Mouse (Mus musculus) hindbrain, embryonic 10.5 days (tissue): Measurements from ENCODE around the gene Cks2. TPM values are rescaled to one million over a fixed set of nuclear protein-coding genes. Genes with fewer than 3 reads are reported as not detected.
"Not testable (repeated sequence)": the region's sequence is repeated elsewhere in the genome, so short reads cannot be mapped to it uniquely, and the experiment has no call there.

Experiments
- DNase-seq: peaks from one replicate; pipeline ENCODE4 v3.0.0-alpha.2; 2017; ENCODE audit warnings: low spot score
- H3K27ac ChIP-seq: fragments of 300-500 bp; sonication (generic); 2 replicates; pipeline ENCODE4 v1.5.1; 2016; ENCODE audit warnings: mild to moderate bottlenecking, moderate library complexity
- H3K27me3 ChIP-seq: fragments of 300-500 bp; sonication (generic); 2 replicates; pipeline ENCODE4 v1.6.1; 2016; ENCODE audit warnings: mild to moderate bottlenecking; ENCODE audit not compliant: poor library complexity, insufficient read depth, severe bottlenecking
- H3K36me3 ChIP-seq: fragments of 300-500 bp; sonication (generic); 2 replicates; pipeline ENCODE4 v1.6.1; 2016; ENCODE audit warnings: mild to moderate bottlenecking, moderate library complexity
- H3K4me1 ChIP-seq: fragments of 300-500 bp; sonication (generic); replicated peaks from 2 replicates; pipeline ENCODE4 v1.6.1; 2016; ENCODE audit warnings: mild to moderate bottlenecking
- H3K4me3 ChIP-seq: fragments of 300-500 bp; sonication (generic); 2 replicates; pipeline ENCODE4 v1.5.1; 2016; ENCODE audit warnings: mild to moderate bottlenecking, moderate library complexity
- H3K9me3 ChIP-seq: fragments of 300-500 bp; sonication (generic); 2 replicates; pipeline ENCODE4 v1.6.1; 2016; ENCODE audit warnings: mild to moderate bottlenecking, moderate library complexity
- WGBS: fragments of 180-500 bp; shearing (Covaris S2); methylation state at CpG from one replicate; pipeline ENCODE4 v1.1.7; 2016; 5-methylcytosine and 5-hydroxymethylcytosine counted together
- polyA plus RNA-seq: library from polyadenylated mRNA; unstranded; fragments of >200 nt; fragmentation: Nextera tagmentation; extraction: Ambion mirVana; gene quantifications from 2 replicates; pipeline ENCODE4 v1.2.1, GENCODE M21; 2016

Cks2 gene
- polyA plus RNA-seq, 1 experiment from 2014 or later, result 329 TPM

DNA sequence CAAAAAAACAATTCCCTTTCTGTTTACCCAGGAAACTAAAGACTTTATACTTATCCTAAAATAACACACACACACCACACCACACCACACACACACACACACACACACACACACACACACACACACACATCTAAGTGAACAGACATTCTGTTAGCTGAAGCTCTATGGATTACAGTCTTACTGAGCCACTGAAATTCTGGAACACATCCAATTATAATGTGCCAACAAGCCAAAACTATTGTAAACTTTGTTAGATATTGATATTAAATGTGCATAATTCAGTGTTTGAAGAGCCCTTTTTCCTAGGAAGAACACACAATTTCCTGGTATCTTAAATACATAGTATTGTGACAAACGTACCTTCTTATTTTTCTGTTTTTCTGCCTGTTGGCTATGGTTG, 27.7 kb upstream of the Cks2 start:
- H3K4me1 ChIP-seq, result peaks cover 26% of the 10 kb centered on the region
- no peak for DNase-seq
- 59% methylated on average over 1 of the region's 1 CpGs for WGBS

GRCm38 (mm10) chr13:51617861-51618260, 27.2 kb upstream of the Cks2 start:
- 17% methylated on average over 6 of the region's 6 CpGs for WGBS
- Histone ChIP-seq H3K9me3 (no peaks in the 10 kb centered on the region), H3K27me3 (no peaks in the 10 kb centered on the region), H3K4me3 (peak overlapping the region; percentile 23; the same call in 1 of the 2 replicates), H3K27ac (no peak overlapping the region), H3K36me3 (no peaks in the 10 kb centered on the region), H3K4me1 (peaks cover 26% of the 10 kb centered on the region)
- DNase-seq, result peak; percentile 83

More for the DNA sequence above, 27.7 kb upstream of the Cks2 start:
- no peaks in the 10 kb centered on the region for H3K9me3 ChIP-seq
- H3K36me3 ChIP-seq, result no peaks in the 10 kb centered on the region
- no peaks in the 10 kb centered on the region for H3K27me3 ChIP-seq
- H3K27ac ChIP-seq, result no peak overlapping the region
- no peak overlapping the region for H3K4me3 ChIP-seq

- DNase-seq, result peak; percentile 38
- Histone ChIP-seq H3K9me3 (no peaks in the 10 kb centered on the region), H3K4me1 (peaks cover 26% of the 10 kb centered on the region), H3K4me3 (0 out of 2 replicates have a peak overlapping the region, but pooled peaks have one; percentile 13), H3K36me3 (no peaks in the 10 kb centered on the region), H3K27me3 (no peaks in the 10 kb centered on the region), H3K27ac (no peak overlapping the region)
- 11% methylated on average over 9 of the region's 9 CpGs for WGBS
These were observed 26.4 kb upstream of the Cks2 start for GRCm38 (mm10) chr13:51618602-51619001.

DNA sequence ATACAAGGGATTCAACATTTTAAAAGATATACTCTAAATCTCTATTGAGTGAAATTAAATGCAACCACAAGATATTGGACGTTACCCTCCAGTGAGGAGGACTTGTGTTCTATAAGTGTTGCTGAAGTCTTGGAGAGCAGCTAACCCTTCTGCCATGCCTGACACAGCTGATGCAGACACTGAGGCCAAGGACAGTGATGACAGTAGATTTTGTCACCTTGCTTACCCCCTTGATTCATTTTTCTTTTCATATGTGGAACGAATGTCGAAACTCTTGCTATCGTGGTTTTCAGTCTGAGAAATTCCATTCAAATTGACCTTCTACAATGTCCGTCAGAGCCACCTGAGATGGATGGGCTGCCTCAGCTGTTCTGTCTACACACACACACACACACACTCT, 22.4 kb upstream of the Cks2 start:
- Histone ChIP-seq H3K4me1 (peaks cover 12% of the 10 kb centered on the region), H3K9me3 (no peaks in the 10 kb centered on the region), H3K36me3 (no peaks in the 10 kb centered on the region), H3K27ac (no peak overlapping the region), H3K27me3 (no peaks in the 10 kb centered on the region), H3K4me3 (no peak overlapping the region)
- 91% methylated on average over 5 of the region's 5 CpGs for WGBS
- DNase-seq, result no peak

DNA sequence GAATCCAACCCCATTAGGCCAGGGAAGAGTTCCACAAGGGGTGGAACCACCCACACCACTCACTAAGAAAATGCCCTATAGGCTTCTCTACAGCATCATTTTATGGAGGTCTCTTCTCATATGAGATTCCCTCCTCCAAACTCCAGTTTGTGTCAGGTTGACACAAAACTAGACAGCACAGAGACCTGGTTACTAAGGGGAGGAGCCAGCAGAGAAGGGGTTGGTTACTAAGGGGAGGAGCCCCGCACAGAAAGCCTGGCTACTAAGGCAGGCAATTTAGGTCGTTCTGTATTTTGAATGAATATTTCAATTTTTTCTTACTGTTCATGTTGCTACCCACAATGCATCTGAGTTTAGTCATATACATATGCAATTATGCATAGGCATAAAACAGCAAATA, 21.4 kb upstream of the Cks2 start:
- Histone ChIP-seq H3K4me1 (peaks cover 4% of the 10 kb centered on the region), H3K36me3 (no peaks in the 10 kb centered on the region), H3K27ac (no peak overlapping the region), H3K4me3 (no peak overlapping the region), H3K27me3 (no peaks in the 10 kb centered on the region), H3K9me3 (no peaks in the 10 kb centered on the region)
- no peak for DNase-seq
- 82% methylated on average over 2 of the region's 2 CpGs for WGBS

DNA sequence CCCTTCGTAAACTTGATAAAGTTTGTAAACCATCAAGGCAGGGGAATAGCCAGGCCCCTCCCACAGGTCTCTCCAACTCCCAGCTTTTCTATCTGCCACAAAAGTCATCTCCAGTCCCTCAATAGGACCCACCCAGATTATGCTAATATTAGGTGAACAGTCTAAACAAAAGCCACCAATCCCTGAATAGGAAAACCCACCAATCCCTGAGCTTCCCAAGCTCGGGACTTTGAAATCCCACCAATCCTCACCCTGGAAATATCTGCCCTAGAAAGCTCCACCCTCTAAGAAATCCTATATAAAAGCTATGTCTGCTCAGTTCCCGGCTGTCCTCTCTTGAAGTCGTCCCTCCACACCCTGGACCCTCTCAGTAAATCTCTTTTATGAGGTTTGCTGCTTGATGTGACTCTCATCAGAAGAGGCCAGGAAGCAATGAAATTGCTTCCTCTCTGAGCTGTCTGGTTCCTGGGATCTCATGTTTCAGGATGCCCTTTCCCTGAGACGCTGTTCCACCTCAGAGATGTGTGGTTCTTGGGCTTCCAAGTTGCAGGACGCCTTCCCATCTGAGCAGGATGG, 16.7 kb upstream of the Cks2 start:
- Histone ChIP-seq H3K27ac (no peak overlapping the region), H3K9me3 (0 out of 2 replicates have a peak, but pooled peaks cover 2% of the 10 kb centered on the region), H3K4me1 (no peaks in the 10 kb centered on the region), H3K36me3 (no peaks in the 10 kb centered on the region), H3K27me3 (no peaks in the 10 kb centered on the region), H3K4me3 (no peak overlapping the region)
- DNase-seq, result no peak
- 85% methylated on average over 6 of the region's 6 CpGs for WGBS

DNA sequence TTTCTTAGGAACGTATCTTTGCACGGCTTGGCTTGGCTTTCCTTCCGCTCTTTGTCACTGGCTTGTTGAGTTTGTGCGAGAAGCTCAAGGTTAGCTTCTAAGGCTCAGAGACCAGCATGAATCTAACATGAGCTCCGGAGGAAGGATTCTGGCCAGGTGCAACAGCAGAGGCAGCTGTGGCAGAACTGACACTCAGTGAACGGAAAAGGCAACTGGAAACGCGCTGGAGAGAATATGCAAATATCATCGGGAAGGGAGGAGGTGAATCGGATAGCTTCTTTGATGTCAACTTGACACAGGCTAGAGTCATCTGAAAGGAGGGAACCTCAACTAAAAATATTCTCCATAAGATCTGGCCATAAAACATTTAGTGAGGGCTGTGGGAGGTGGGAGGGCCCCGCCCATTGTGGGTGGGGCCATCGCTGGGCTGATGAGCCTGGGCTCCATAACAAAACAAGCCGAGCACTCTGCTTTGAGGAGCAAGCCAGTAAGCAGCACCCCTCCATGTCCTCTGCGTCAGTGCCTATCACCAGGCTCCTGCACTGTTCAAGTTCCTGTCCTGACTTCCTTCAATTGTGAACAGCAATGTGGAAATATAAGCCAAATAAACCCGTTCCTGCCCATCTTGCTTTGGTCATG, 13.6 kb upstream of the Cks2 start:
- Histone ChIP-seq H3K9me3 (0 out of 2 replicates have a peak, but pooled peaks cover 2% of the 10 kb centered on the region), H3K4me3 (no peak overlapping the region), H3K4me1 (no peaks in the 10 kb centered on the region), H3K27ac (no peak overlapping the region), H3K27me3 (no peaks in the 10 kb centered on the region), H3K36me3 (no peaks in the 10 kb centered on the region)
- 88% methylated on average over 15 of the region's 15 CpGs for WGBS
- no peak for DNase-seq

DNA sequence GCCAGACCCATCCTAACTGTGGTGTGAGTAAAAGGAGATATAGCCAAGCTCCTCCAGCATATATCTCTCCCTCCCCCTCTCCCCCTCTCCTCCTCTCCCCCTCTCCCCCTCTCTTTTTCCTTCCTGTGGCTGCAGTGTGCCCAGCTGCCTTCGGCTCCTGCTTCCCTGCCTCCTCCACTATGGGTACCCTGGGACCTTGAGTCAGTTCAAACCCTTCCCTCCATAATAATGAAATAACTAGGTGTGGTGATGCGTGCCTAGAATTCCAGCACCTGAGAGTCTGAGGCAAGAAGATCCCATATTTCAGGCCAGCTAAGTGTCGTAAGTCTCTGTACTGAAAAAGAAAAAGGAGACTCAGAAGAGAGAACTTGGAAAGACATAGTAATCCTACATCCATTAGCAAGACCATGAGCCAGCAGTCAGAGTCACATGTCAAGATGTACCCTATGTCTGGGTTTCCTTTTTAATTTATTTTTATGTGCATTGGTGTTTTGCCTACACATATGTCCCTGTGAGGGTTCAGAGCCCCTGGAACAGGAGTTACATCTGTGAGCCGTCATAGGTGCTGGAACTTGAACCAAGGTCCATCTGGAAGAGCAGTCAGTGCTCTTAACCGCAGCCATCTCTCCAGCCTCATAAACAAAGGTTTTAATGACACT, 12.3 kb upstream of the Cks2 start:
- H3K27ac ChIP-seq, result no peak overlapping the region
- WGBS, result 88% methylated on average over 5 of the region's 5 CpGs

DNA sequence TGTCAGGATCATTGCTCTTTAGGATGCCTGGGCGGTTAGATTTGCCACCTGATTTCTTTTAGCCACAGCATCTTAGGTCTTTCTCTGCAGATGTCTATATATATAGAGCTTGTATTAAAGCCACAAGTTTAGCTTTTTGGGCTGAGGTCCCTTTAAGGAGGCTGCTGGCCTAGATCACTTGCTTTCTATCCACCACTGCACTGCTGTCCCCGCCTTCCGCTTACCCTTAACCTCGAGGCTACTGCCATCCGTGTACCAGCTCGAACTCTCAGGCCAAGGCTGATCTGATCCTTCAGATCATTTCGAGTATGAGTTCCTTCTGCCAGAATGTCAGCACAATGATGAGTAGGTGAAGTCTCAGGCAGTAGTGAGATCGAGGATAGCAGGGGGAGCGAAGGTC, 9.6 kb upstream of the Cks2 start:
- not testable (repeated sequence) for DNase-seq, H3K4me3 ChIP-seq, H3K4me1 ChIP-seq, H3K27me3 ChIP-seq, H3K36me3 ChIP-seq, H3K9me3 ChIP-seq, H3K27ac ChIP-seq
- WGBS, result 66% methylated on average over 6 of the region's 9 CpGs

More for the DNA sequence above, 12.3 kb upstream of the Cks2 start:
- no peaks in the 10 kb centered on the region for H3K36me3 ChIP-seq
- no peaks in the 10 kb centered on the region for H3K27me3 ChIP-seq
- no peaks in the 10 kb centered on the region for H3K4me1 ChIP-seq
- DNase-seq, result no peak
- H3K4me3 ChIP-seq, result no peak overlapping the region
- 0 out of 2 replicates have a peak, but pooled peaks cover 2% of the 10 kb centered on the region for H3K9me3 ChIP-seq

GRCm38 (mm10) chr13:51638958-51639357, 6.1 kb upstream of the Cks2 start:
- Histone ChIP-seq H3K4me1 (peaks cover 7% of the 10 kb centered on the region; the same call in 1 of the 2 replicates), H3K27me3 (no peaks in the 10 kb centered on the region), H3K36me3 (no peaks in the 10 kb centered on the region), H3K4me3 (no peak overlapping the region), H3K27ac (no peak overlapping the region), H3K9me3 (no peaks in the 10 kb centered on the region)
- WGBS, result 88% methylated on average over 4 of the region's 4 CpGs
- no peak for DNase-seq

DNA sequence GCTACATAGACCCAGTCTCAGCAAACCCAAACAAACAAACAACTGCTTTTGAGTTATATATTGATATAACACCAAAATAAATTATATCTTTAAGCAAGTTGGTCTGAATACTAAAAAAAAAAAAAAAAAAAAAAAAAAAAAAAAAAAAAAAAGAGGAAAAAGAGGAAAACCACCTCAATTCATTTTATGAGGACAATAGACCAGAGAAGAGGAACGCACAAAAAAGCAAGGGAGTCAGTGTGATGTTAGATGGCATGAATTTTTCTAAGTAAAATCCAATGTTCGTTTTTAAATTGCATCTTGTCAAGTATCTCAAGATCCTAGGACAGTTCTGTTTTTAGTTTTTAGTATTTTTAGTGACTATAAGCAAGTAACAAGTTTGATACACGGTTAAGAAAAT, 3.6 kb upstream of the Cks2 start:
- Histone ChIP-seq H3K27ac (no peak overlapping the region), H3K36me3 (no peaks in the 10 kb centered on the region), H3K9me3 (no peaks in the 10 kb centered on the region), H3K27me3 (no peaks in the 10 kb centered on the region), H3K4me3 (no peak overlapping the region), H3K4me1 (peaks cover 8% of the 10 kb centered on the region)
- 90% methylated on average over 3 of the region's 3 CpGs for WGBS
- no peak for DNase-seq

DNA sequence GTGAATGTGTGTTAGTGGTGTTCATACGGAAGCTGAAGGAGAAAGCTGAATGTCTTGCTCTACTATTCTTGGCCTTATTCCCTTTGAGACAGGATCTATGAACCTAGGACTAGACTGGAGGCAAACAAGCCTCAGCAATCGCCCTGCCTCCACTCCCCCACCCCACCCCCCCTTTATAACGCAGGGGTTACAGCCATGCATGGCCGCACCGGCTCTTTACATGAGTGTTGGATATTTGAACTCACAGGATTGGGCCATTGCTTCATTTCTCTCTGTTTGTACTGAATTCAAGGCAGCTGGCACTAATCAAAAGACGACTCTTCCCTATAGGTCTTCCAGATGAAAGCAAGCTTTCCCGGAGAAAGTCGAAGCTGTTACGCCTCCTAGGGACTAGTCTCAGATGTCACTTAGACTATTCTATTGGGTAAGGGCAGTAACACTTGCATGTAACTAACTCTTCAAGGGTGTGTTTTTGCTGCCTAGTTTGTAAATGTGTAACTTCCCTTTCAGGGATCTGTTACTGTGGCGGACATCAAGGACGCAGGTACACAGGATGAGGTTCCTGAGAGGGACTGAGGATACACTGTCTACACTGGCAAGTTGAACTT, 2.8 kb upstream of the Cks2 start:
- no peak overlapping the region for H3K4me3 ChIP-seq
- DNase-seq, result no peak
- H3K9me3 ChIP-seq, result no peaks in the 10 kb centered on the region
- H3K27me3 ChIP-seq, result no peaks in the 10 kb centered on the region
- WGBS, result 31% methylated on average over 11 of the region's 11 CpGs
- peaks cover 17% of the 10 kb centered on the region for H3K4me1 ChIP-seq
- no peak overlapping the region for H3K27ac ChIP-seq
- H3K36me3 ChIP-seq, result no peaks in the 10 kb centered on the region
